Mouse (Mus musculus) ES-Bruce4 (cell line): Measurements from ENCODE around the gene Ctrb1.

Experiments
- CTCF ChIP-seq: IDR thresholded peaks from one replicate; pipeline ENCODE4 v1.8.1; 2011; ENCODE audit warnings: low read depth, low read length
- POLR2A ChIP-seq: IDR thresholded peaks from one replicate; pipeline ENCODE4 v1.8.1; 2011; ENCODE audit warnings: low read length; ENCODE audit not compliant: insufficient read depth

DNA sequence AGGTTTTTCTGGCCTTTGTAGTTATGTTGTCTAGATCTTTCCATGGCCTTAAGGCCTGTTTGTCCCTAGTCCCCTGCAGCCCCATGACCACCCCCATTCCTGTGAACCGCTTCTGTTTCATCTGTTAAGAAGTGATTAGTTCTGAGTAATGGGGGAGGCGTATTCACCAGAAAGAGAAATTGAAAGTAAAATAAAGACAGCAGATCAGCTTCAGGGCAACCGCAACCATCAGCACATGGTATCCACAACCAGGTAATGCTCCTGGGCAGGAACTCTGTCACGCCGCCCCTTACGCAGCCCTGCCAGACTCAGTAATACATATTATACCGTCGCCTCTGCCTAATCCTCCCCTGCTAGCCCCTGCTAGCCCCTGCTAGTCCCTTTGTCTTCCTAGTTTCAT lies 45.1 kb downstream of the Ctrb1 start:
- no peak for TF ChIP-seq CTCF
- no peak for TF ChIP-seq POLR2A
